Mouse (Mus musculus) C2C12 (cell line): ENCODE measurements at regions not wholly inside any gene's neighbourhood (a gene's known extent, or its start where the extent isn't known, plus 50 kb on each side); places are given as distances from the start of the nearest gene placed in this dataset. TPM values are rescaled to one million over a fixed set of nuclear protein-coding genes. Genes with fewer than 3 reads are reported as not detected.

Experiments
- H3K27me3 ChIP-seq: one replicate; pipeline ENCODE4 v1.6.1; 2011; ENCODE audit not compliant: control insufficient read depth, insufficient read depth, insufficient read length
- H3K36me3 ChIP-seq: one replicate; pipeline ENCODE4 v1.6.1; 2011; ENCODE audit not compliant: control insufficient read depth, insufficient read depth
- H3K4me3 ChIP-seq: one replicate; pipeline ENCODE4 v1.5.1; 2011; ENCODE audit warnings: mild to moderate bottlenecking, control low read depth; ENCODE audit not compliant: poor library complexity, insufficient read depth, severe bottlenecking
- H3K79me2 ChIP-seq: one replicate; pipeline ENCODE4 v1.6.1; 2011; ENCODE audit not compliant: control insufficient read depth, insufficient read depth
- H3K79me3 ChIP-seq: one replicate; pipeline ENCODE4 v1.6.1; 2011; ENCODE audit warnings: low read depth, control low read depth
- H3ac ChIP-seq: one replicate; pipeline ENCODE3; 2011; ENCODE audit warnings: low read depth; ENCODE audit not compliant: control insufficient read depth, insufficient read length
- CEBPB ChIP-seq: IDR thresholded peaks from one replicate; pipeline ENCODE4 v1.6.1; 2011; ENCODE audit warnings: low read depth, mild to moderate bottlenecking, control low read depth, moderate library complexity
- CTCF ChIP-seq: IDR thresholded peaks from one replicate; pipeline ENCODE4 v1.5.1; 2011; ENCODE audit not compliant: control insufficient read depth, insufficient read depth, insufficient read length
- FOSL1 ChIP-seq: IDR thresholded peaks from one replicate; pipeline ENCODE4 v1.8.0; 2011; ENCODE audit warnings: mild to moderate bottlenecking, low read length; ENCODE audit not compliant: poor library complexity, insufficient read depth, severe bottlenecking
- MAX ChIP-seq: IDR thresholded peaks from one replicate; pipeline ENCODE4 v1.6.1; 2011; ENCODE audit warnings: mild to moderate bottlenecking, control low read depth
- MYOD1 ChIP-seq: IDR thresholded peaks from one replicate; pipeline ENCODE4 v1.6.1; 2011; ENCODE audit warnings: low read depth; ENCODE audit not compliant: control insufficient read depth, insufficient read length
- MYOG ChIP-seq: IDR thresholded peaks from one replicate; pipeline ENCODE4 v1.6.1; 2011; ENCODE audit not compliant: control insufficient read depth, insufficient read length; ENCODE audit errors: extremely low read depth
- USF1 ChIP-seq: IDR thresholded peaks from one replicate; pipeline ENCODE4 v1.6.1; 2011; ENCODE audit warnings: low read depth, mild to moderate bottlenecking, control low read depth, moderate library complexity
- microRNA-seq: library from miRNA; unstranded; fragments of <30 nt; microRNA quantifications from one replicate; pipeline ENCODE4, GENCODE M21; 2019; ENCODE audit warnings: borderline microRNAs expressed

- Histone ChIP-seq H3ac (no peak overlapping the region), H3K79me3 (no peaks in the 10 kb centered on the region), H3K79me2 (no peaks in the 10 kb centered on the region), H3K36me3 (no peaks in the 10 kb centered on the region), H3K27me3 (no peaks in the 10 kb centered on the region), H3K4me3 (no peak overlapping the region)
- TF ChIP-seq USF1 (no peak), MYOG (no peak), MAX (no peak), CTCF (no peak), MYOD1 (no peak), FOSL1 (no peak), CEBPB (no peak)
These were observed 73.6 kb upstream of the Nrp1 start for GRCm38 (mm10) chr8:128284816-128285215.

GRCm38 (mm10) chr8:128290076-128290475 is 68.3 kb upstream of the Nrp1 start:
- H3ac ChIP-seq = no peak overlapping the region
- no peaks in the 10 kb centered on the region for H3K36me3 ChIP-seq
- TF ChIP-seq MAX (no peak), MYOG (no peak), FOSL1 (no peak), MYOD1 (no peak), CTCF (no peak), CEBPB (no peak), USF1 (no peak)
- H3K79me2 ChIP-seq = no peaks in the 10 kb centered on the region
- H3K27me3 ChIP-seq = no peaks in the 10 kb centered on the region
- no peaks in the 10 kb centered on the region for H3K79me3 ChIP-seq
- H3K4me3 ChIP-seq = no peak overlapping the region

GRCm38 (mm10) chr8:128292394-128292793 is 66.0 kb upstream of the Nrp1 start:
- no peak for TF ChIP-seq CTCF
- no peak for TF ChIP-seq MYOD1
- TF ChIP-seq USF1 = no peak
- TF ChIP-seq MAX = no peak
- no peak for TF ChIP-seq MYOG
- TF ChIP-seq CEBPB = no peak
- no peak for TF ChIP-seq FOSL1

DNA sequence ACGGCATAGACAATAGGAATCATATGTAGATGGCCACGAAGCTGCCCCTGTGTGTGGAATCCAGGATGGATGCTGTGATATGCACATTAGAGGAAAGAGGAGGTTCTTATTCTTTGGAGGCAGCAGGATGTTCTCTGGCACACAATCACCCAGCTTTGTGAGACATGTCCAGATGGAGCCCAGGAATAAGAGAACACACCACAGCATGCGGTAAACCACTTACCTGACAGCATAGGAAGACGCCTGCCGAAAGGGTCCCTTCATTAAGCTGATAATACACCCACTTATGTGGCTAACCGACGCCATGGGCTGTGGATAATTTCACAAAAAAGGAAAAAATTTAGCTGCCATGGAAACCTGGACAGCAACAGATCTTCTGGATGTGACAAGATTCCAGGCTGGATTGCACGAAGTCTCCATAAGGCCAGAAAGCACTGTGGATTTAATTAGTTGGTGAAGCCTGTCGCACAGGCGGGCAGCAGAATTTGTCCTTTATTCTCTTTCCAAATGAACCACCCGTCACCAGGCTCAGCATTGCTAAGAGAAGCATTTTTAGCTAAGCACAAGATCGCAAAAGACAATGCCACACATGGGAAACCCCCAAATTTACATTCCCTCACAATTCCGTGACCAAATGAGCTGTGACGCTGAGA is 61.5 kb upstream of the Nrp1 start:
- Histone ChIP-seq H3K36me3 (no peaks in the 10 kb centered on the region), H3K79me3 (no peaks in the 10 kb centered on the region), H3K4me3 (no peak overlapping the region), H3K79me2 (no peaks in the 10 kb centered on the region), H3K27me3 (no peaks in the 10 kb centered on the region), H3ac (no peak overlapping the region)
- TF ChIP-seq FOSL1 (no peak), CEBPB (no peak), MAX (no peak), CTCF (no peak), MYOD1 (no peak)

More at GRCm38 (mm10) chr8:128292394-128292793, 66.0 kb upstream of the Nrp1 start:
- H3K4me3 ChIP-seq = no peak overlapping the region
- H3K36me3 ChIP-seq = no peaks in the 10 kb centered on the region
- H3K27me3 ChIP-seq = no peaks in the 10 kb centered on the region
- H3K79me2 ChIP-seq = no peaks in the 10 kb centered on the region
- no peaks in the 10 kb centered on the region for H3K79me3 ChIP-seq
- no peak overlapping the region for H3ac ChIP-seq

- Histone ChIP-seq H3K79me3 (no peaks in the 10 kb centered on the region), H3K36me3 (no peaks in the 10 kb centered on the region), H3K27me3 (no peaks in the 10 kb centered on the region), H3K4me3 (no peak overlapping the region), H3K79me2 (no peaks in the 10 kb centered on the region), H3ac (no peak overlapping the region)
- TF ChIP-seq FOSL1 = no peak
- no peak for TF ChIP-seq CEBPB
- no peak for TF ChIP-seq USF1
- no peak for TF ChIP-seq MAX
- TF ChIP-seq MYOD1 = no peak
- TF ChIP-seq MYOG = no peak
- no peak for TF ChIP-seq CTCF
These were observed 56.1 kb upstream of the Nrp1 start for GRCm38 (mm10) chr8:128302322-128302721.

Small RNAs in the stretch of these regions (microRNA-seq; reads per million reads assigned to microRNA genes)
- not detected for gene Mir21c
